Mouse (Mus musculus): ENCODE measurements around the gene Pde10a.

DNA sequence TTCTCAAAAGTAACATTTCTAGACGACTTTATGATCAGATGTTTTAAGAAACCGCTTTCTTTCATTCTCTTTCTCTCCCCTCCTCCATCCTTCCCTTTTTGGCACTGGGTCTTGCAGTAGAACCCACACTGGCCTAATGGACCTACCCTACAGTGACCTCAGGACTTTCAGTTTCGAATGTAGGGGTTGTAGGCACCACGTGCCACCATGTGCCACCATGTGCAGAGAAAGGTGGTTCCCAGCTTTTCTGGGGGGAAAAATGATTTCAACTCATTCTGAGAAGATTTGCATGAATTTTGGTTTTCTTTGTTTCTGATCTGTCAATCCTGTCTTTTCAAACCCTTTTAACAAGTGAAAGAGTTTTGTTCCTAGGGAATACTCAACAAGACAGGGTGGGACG lies 363.5 kb downstream of the Pde10a start:
- TF ChIP-seq POLR2A (IDR thresholded peaks at IDR 0.05; ENCODE audit: extremely low read depth, insufficient read depth, low read length), result no peak
- TF ChIP-seq CTCF (IDR thresholded peaks at IDR 0.05; ENCODE audit: low read depth, low read length), result no peak
